Mouse (Mus musculus): Measurements from ENCODE around the gene Ube2l3.

Ube2l3 gene

DNA sequence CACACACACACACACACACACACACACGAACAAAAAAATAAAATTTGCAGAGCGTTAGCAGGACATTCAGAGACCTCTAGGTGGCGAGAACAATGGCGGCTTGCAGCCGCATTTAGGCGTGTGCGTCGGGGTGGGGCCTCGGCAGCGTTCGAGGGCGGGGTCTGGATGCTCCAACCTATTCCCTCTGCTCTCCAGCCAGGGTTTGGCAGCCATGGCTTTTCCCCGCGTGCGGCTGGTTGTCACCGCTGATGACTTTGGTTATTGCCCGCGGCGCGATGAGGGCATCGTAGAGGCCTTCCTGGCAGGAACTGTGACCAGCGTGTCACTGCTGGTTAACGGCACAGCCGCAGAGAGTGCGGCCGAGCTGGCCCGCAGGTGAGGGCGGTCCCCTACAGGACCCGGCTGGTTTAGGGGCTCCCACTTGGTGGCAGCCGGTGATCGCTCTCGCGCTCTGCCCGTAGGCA is 55.6 kb downstream of the Ube2l3 start, which contains the start of gene Ccdc116:
Ccdc116 (minus strand) TSS at position 458 of the 464 bp plus-strand sequence.
- DNase-seq, result peak; percentile 59

DNA sequence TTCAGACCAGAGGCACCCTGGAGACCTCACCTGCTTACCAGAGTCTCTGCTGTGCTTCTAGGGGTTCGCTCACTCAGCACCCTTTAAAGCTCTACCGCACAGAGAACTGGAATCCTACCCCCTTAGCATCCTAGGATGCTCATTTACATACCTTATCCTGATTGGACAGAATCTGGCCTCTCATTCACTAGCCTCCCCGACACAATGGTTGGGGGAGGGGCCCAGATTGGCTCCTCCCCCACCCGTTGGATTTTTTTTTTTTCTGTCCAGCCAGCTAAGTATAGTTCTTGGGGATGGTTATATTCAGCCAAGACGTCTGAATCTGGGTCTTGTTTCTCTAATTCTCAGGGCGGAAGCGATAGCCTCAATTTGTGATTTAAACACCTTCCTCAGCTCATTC is 58.1 kb downstream of the Ube2l3 start, which contains the start of gene Ydjc:
Ydjc (plus strand) TSS at position 283 of the 400 bp plus-strand sequence.
- DNase-seq, result no peak

DNA sequence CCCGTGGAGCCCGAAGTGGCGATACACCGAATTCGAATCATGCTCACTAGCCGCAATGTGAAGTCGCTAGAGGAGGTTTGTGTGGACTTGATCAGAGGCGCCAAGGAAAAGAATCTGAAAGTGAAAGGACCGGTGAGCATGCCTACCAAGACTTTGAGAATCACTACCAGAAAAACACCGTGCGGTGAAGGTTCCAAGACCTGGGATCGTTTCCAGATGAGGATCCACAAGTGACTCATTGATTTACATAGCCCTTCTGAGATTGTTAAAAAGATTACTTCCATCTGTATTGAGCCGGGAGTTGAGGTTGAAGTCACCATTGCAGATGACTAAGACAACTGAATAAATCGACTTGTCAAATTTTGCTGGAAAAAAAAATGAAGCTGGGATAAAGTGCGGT is 65.1 kb downstream of the Ube2l3 start:
- no peak for DNase-seq

DNA sequence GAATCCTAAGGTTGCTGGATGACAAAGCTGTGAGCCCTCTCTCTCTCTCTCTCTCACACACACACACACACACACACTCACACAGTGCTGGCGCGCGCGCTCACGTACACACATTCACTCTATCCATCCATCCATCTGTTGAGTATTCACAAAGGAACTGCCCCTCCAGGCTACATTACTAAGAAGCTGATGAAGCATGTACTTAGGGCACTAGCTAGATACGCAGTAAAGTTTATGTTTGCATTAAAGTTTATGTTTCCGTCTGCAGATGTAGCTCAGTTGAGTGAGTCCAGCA is 69.6 kb downstream of the Ube2l3 start:
- no peak for DNase-seq

DNA sequence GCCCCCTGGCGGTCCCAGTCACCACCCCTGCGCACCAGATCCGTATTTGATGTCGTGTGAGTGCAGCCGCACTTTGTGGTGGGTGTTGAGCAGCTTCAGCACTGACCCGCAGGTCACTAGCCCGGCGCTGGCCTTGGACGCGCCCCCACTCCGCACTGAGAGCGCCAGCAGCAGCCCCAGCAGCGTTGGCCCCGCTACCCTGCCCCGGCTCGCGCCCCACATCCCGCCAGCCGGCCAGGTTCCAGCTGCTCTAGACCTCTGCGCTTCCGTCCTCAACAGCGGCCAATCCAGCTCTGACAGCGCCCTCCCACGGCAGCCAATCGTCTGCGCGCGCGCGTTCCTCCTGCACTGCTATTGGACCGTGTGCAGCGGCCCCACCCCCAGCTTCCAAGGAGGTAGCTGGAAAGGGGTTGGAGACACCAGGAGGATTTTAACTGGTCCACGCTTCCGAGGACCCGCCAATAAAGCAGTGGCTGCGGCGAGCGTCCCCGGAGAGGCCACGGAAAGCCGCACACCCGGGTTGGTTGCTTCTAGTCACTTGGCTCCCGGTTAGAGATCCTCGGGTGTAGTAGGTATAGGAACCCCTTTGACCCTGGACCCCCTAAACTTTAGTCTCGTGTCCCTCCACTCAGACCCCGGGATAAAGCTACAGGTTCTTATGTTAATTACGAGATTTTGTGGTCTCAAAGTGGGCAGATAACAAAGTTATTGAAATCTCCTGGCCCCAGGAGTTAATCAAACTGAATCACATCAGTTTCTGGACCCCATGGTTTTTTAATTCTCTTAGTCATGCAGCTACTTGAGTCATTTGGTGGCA is 70.2 kb downstream of the Ube2l3 start, which contains the start of gene Sdf2l1:
Sdf2l1 (minus strand) TSS at position 295 of the 817 bp plus-strand sequence.
- peak; percentile 97 for DNase-seq

DNA sequence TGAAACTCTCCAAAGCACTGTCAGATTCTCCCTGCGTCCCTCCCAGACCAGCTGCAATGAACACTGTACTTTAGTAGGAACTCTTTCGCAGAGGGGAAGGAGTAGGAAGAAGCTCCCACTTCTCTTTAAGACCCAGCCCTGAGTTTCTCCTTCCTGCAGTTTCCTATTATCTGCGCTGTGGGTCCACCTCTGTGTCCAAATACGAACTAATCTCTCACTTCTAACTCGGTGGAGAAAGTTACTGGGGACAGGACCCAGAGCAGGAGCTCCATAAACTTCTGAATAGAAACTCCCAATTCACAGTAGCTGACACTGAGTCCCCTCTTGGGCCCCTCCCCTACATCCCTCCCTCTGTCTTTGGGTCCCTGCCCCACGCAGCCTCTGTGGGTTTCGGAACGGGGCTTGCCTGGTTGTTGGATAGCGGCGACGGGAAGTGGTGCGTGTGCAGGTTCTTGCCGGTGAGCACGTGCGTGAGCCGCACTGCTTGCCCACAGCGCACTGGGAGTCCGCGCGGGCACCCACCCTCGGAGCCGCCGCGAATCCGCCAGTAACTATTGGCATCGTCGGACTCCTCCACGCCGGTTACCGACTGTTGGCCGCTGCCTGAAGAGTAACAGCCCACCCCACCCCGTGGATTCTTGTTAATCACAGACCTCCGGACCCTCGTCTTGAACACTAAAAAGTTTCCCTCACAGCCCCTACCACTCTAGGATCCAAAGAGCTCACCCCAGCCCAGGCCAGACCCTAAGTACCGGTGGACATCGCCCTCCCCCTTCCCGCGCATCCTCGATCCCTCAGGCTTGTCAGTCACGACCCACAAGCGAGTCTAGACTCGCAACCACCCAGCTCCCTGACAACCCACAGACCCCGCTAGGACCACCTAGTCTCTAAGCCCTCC is 71.0 kb downstream of the Ube2l3 start:
- no peak for DNase-seq

DNA sequence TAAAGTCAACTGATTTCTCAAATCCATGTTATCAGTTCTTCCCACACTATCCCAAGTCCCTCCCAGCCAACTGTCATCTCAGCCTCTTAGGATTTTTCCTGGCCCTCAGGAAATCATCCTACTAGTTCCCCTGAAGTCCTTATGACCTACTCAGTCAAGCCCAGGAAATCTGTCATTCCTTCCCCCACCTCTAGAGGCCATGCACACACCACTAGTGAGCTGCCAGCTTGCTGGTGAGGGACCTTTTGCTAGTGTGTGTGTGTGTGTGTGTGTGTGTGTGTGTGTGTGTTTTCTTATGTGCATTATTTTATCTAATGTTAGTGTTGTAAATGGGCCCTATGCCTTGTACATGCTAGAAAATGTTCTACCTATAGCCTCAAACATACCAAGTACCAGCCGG is 75.2 kb downstream of the Ube2l3 start:
- peak; percentile 46 for DNase-seq

DNA sequence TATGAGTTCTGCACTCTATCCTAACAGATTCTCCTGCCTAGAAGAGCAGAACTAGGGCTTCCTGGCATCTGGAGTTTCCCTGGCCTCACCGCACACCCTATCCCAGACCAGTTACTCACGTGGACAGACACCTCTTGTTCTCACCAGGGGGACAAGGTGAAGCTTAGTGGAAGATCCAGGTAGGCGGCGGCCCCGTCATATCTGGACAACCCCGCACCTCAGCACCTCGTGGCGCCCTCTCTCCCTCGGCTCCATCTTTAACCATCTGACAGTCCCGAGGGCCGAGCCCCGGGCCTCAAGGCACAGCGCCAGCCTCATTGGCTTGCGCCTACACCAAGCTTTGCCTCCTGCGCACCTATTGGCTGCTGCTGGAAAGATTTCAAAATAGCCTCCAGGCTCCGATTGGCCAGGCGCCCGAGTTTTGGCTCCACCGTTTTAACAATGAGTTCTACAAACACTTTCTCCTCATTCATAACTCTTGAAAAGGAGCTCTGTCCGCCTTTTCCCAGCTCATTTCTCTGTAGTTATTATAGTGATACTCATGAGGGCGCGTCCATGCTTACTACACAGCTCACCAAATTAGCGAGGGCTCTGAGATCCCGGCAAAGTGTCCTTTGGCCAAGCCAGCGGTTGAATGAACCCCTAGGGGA is 77.5 kb downstream of the Ube2l3 start, which contains the start of gene 2610318N02Rik:
2610318N02Rik (minus strand) TSS at position 297 of the 650 bp plus-strand sequence.
- DNase-seq, result peak; percentile 70

DNA sequence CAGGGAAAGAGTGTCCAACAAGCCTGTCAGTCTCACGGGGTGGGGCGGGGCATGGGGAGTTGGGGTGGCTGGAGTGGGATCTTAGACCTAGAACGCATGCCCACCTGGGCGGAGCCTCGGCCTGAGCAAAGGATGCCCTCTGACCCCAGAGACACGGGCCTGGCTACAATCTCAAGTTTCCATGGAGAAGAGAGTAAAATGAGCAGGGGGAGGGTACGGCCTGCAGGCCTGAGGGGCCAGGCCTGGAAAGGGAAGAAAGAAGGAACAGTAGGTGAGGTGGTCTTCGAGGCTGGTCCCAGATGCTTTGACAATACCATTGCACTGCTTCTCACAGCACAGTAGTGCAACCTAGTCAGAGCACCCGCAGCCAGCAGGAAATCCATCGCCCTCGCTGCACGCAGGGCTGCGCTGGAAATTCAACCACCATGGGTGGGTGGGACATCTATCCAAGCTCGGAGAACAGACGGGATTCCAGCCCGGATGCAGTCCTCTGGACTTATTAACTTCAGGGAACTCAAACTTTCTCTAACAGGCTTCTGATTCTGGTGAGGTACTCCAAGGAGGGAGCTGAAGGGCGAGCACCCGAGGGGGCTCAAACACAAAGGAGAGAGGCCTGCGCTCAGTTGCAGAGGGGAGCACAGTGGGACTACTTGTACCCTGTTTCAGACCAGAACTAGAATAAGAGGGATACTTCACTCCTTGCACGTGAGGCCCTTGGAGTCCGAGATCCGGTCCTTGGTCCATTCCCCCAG is 78.2 kb downstream of the Ube2l3 start:
- DNase-seq, result no peak

DNA sequence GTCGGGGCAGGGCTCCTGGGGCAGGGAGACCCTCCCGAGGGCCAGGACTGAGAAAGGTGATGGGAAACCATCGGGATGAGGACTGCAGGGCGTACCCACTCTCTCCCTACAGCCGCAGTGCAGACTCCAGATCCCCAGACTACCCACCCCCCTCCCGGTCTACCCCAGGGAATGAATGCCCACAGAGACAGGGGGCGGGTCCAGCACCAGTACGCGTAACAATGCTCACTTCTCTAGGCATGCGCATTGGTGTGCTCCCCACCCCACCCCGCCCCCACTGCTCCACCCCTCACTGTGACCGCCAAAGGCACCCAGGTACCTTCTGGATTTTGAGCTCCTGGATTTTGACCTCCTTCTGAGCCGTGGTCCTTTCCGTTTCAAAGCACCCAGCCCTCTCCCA is 80.9 kb downstream of the Ube2l3 start:
- DNase-seq, result no peak

DNA sequence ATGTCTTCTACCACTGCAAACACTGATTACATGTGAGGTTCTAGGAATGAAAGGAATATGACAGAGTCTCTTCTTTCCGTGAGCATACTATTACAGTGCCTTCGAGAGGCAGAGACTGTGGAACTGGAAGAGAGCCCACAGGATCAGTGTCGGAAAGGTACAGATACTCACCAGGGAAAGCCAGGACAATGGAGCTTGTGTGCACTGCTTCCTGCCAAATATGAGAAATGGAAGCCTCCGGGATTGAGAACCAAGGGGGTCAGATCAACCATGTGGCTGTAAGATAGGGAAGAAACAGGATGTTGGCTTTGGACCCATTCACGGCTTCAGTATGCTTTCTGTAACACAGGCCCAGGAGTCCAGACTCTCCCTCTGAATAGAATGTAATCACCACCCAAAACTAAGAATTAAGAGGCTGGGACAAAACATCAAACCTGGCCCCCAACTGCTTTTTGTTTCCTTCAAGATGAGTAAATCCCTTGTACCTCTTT is 85.1 kb downstream of the Ube2l3 start:
- no peak for DNase-seq

DNA sequence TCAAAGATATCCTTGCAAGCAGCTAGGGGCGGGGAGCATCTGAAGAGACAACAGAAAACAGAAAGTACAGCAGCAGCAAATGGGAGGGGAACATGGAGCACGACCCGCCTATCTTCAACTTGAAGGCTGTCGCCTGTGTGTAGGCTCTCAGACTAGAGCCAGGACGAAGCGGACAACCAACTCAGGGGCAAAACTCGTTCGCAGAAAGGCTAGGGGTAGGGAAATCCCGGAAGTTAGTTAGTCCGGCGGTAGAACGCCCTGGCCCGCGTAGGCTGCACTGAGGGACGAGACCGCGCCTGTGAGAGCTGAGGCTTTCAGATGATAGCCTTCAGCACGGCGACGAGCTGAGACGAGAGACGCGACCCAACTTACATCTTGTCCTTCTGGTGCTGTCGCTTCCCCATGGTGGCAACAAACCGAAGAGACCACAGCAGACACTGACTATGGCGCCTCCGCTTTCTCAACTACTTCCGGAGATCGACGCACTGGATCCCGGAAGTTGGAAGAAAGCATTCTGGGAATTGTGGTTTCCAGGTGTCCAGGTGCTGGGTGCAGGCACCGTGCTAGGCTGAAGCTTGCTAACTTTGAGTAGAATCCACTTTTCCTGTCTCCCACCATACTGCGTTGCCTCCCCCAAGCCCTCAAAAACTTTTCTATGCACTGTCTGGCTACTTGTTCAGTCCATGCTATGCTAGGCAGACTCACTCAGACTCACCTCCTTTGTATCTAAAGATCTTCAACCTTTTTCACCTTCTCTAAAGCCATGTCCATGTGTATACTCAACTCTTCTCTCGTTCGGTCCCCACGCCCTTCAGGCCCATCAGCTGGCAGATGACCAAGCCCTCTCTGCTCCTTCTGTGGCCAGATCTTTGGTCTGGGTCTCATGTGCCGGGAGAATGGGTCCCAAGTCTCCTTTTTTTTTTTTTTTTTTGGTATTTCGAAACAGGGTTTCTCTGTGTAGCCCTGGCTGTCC is 91.4 kb downstream of the Ube2l3 start, which contains the start of gene Ppil2:
Ppil2 (minus strand) TSS at position 487 of the 973 bp plus-strand sequence.
- DNase-seq, result peak; percentile 69

DNA sequence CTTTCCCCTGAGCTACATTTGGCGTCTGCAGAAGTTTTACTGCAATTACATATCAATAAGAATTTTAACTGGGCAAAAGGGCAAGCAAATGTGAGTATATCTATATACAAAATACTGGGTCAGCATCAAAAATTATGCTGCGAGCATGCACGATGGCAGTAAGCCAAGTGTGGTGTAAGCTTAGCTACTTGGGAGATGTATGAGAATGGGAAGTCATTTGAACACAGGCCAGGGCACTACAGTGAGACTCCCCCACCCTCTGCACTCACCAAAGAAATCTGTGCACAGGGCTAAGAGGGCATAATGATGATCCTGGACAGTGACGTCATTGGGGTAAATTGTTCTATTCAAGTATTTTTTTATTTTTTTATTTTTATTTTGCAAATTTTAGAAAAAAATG is 97.8 kb downstream of the Ube2l3 start:
- no peak for DNase-seq

DNA sequence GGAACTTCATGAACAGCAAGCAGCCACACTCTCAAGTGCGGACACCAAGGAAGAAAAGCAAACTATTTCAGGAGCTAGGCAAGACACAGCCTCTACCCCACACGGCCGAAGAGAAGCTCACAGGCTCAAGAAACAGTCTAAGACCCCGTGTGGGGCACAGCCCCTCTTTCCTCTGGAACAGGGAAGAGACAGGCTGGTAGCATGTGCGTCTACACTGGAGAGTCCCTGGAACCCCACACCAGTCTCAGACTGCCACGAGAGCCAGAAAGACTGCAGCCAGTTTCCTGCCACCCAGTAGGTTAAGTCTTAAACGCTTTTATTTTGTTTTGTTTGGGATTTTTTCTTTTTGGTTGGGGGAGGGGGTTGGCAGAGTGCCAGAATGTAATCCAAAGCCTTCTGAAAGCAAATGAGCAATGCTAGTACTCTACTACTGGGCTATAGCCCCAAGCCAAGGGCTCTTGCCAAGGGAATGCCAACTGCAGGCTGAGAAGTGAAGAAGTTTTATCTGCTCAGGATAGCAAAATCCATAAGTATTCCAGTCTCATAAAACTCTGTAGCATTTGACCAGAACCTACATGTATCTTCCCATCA is 99.7 kb downstream of the Ube2l3 start:
- no peak for DNase-seq
